Mouse (Mus musculus) CH12F3 (cell line): ENCODE data around the gene Ddi1.
"Not testable (repeated sequence)": the region's sequence is repeated elsewhere in the genome, so short reads cannot be mapped to it uniquely, and the experiment has no call there.

Source experiments
- in situ Hi-C: fragments of 300-500 bp; cut with MboI; formaldehyde crosslinking; loops from 2 replicates; pipeline ENCODE4 v1.14.3; 2020; ENCODE audit warnings: low sequenced_read_pairs

Gene Ddi1

GRCm38 (mm10) chr9:6269796-6270280, at the start of gene Ddi1:
Gene Ddi1 (minus strand): TSS chr9:6269846.
- in situ Hi-C loops: no loop called here

- in situ Hi-C loops: no loop called here
Observed at GRCm38 (mm10) chr9:6317114-6317513, 47.5 kb upstream of the Ddi1 start.

GRCm38 (mm10) chr9:6305847-6306246, 36.2 kb upstream of the Ddi1 start:
- in situ Hi-C loops: no loop called here

- in situ Hi-C loops: no loop called here
Observed at GRCm38 (mm10) chr9:6304590-6304989, 34.9 kb upstream of the Ddi1 start.

GRCm38 (mm10) chr9:6302050-6302449, 32.4 kb upstream of the Ddi1 start:
- in situ Hi-C loops: no loop called here

- in situ Hi-C loops: no loop called here
Observed at GRCm38 (mm10) chr9:6298547-6298946, 28.9 kb upstream of the Ddi1 start.

GRCm38 (mm10) chr9:6289211-6289696, 19.6 kb upstream of the Ddi1 start:
- in situ Hi-C loops: no loop called here

GRCm38 (mm10) chr9:6286770-6287169, 17.1 kb upstream of the Ddi1 start:
- in situ Hi-C loops: no loop called here

- in situ Hi-C loops: no loop called here
Observed at GRCm38 (mm10) chr9:6277526-6277925, 7.9 kb upstream of the Ddi1 start.

GRCm38 (mm10) chr9:6276395-6276794, 6.7 kb upstream of the Ddi1 start:
- in situ Hi-C loops: no loop called here

- in situ Hi-C loops: no loop called here
Observed at GRCm38 (mm10) chr9:6264820-6265219, 4.8 kb downstream of the Ddi1 start.

GRCm38 (mm10) chr9:6257072-6257471, 12.6 kb downstream of the Ddi1 start:
- in situ Hi-C loops: no loop called here

- in situ Hi-C loops: no loop called here
Observed at GRCm38 (mm10) chr9:6251990-6252389, 17.7 kb downstream of the Ddi1 start.

GRCm38 (mm10) chr9:6250320-6250719, 19.3 kb downstream of the Ddi1 start:
- in situ Hi-C loops: no loop called here

- in situ Hi-C loops: not testable (repeated sequence)
Observed at GRCm38 (mm10) chr9:6235982-6236381, 33.7 kb downstream of the Ddi1 start.

- in situ Hi-C loops: no loop called here
Observed at GRCm38 (mm10) chr9:6217505-6217904, 52.1 kb downstream of the Ddi1 start.

GRCm38 (mm10) chr9:6212862-6213261, 56.8 kb downstream of the Ddi1 start:
- in situ Hi-C loops: no loop called here
